Mouse (Mus musculus): Measurements from ENCODE around the gene Rcc1. TPM values are rescaled to one million over a fixed set of nuclear protein-coding genes. Genes with fewer than 3 reads are reported as not detected.

The Rcc1 gene
- total RNA-seq, 1 experiment from 2014 or later = 2.9 TPM

DNA sequence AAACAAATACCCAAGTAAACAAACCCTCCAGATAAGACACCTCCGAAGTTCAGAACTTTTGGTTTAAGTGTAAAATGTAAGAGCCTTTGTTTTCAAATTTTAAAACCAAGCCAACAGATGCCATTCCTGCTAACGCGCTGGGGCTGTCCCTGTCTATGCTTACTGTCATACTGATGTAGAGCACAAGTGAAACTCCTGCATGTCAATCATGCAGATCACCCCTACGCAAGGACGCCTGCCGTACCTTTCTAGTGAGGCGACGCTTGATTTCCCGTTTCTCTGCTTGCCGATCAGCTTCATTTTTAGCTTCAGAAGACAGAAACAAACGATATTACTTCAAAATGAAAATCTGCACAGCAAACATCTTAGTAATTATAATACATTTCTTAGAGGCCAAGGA lies 10.1 kb upstream of the Rcc1 start:
- ATAC-seq (replicated peaks; ENCODE audit: insufficient number of reproducible peaks, low FRiP score, low TSS enrichment, poor library complexity, severe bottlenecking) = no peak

- ATAC-seq (replicated peaks; ENCODE audit: insufficient number of reproducible peaks, low FRiP score, low TSS enrichment, poor library complexity, severe bottlenecking) = no peak
Measured at GRCm38 (mm10) chr4:132359510-132359909, 6.1 kb upstream of the Rcc1 start.

GRCm38 (mm10) chr4:132356170-132356569 lies 2.8 kb upstream of the Rcc1 start:
- ATAC-seq (replicated peaks; ENCODE audit: insufficient number of reproducible peaks, low FRiP score, low TSS enrichment, poor library complexity, severe bottlenecking) = no peak

GRCm38 (mm10) chr4:132355403-132355802 lies 2.0 kb upstream of the Rcc1 start:
- ATAC-seq (replicated peaks; ENCODE audit: insufficient number of reproducible peaks, low FRiP score, low TSS enrichment, poor library complexity, severe bottlenecking) = no peak

- no peak for ATAC-seq (replicated peaks; ENCODE audit: insufficient number of reproducible peaks, low FRiP score, low TSS enrichment, poor library complexity, severe bottlenecking)
Measured at GRCm38 (mm10) chr4:132354571-132354970, 1.2 kb upstream of the Rcc1 start.

DNA sequence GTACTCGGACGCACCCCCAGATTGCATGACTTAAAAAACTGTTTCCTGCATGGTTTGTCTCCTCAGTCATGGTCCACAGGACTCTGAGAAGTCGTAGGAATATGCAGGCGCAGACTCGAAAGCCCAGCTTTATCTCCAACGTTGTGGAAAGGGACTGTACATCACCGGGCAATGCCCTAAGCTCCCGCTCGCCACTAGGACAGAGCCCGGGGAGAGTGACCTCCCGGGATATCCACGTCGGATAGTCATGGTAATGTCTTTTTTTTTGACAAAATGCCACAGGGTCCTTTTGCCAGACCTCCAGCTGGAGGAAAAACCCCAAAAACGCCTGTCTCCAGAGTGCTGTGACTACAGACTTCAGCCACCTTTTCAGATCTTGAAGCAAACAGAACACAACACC lies 666 bp downstream of the Rcc1 start:
- no peak for ATAC-seq (replicated peaks; ENCODE audit: insufficient number of reproducible peaks, low FRiP score, low TSS enrichment, poor library complexity, severe bottlenecking)

- ATAC-seq (replicated peaks; ENCODE audit: insufficient number of reproducible peaks, low FRiP score, low TSS enrichment, poor library complexity, severe bottlenecking) = no peak
Measured at GRCm38 (mm10) chr4:132351401-132351800, 2.0 kb downstream of the Rcc1 start.

GRCm38 (mm10) chr4:132350854-132351253 lies 2.6 kb downstream of the Rcc1 start:
- no peak for ATAC-seq (replicated peaks; ENCODE audit: insufficient number of reproducible peaks, low FRiP score, low TSS enrichment, poor library complexity, severe bottlenecking)

- no peak for ATAC-seq (replicated peaks; ENCODE audit: insufficient number of reproducible peaks, low FRiP score, low TSS enrichment, poor library complexity, severe bottlenecking)
Measured at GRCm38 (mm10) chr4:132350123-132350740, 3.2 kb downstream of the Rcc1 start.

DNA sequence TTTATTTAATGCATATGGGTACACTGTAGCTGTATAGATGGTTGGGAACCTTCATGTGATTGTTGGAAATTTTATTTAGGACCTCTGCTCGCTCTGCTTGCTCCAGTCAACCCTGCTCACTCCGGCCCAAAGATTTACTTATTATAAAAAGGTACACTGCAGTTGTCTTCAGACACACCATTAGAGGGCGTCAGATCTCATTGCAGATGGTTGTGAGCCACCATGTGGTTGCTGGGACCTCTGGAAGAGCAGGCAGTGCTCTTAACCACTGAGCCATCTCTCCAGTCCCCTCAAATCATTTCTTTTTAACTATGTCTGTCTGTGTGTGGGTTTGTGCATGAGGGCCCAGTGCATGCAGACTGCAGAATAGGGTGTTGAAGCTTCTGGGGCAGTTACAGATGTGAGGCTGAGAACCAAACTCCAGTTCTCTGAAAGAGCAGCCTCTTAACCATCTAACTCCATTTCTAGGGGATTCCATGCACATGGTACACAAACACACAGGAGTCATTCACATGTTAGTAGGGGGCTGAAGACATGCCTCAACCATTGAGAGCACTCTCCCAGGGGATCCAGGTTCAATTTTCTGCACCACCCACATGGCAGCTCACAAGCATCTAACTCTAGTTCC lies 3.8 kb downstream of the Rcc1 start:
- no peak for ATAC-seq (replicated peaks; ENCODE audit: insufficient number of reproducible peaks, low FRiP score, low TSS enrichment, poor library complexity, severe bottlenecking)

DNA sequence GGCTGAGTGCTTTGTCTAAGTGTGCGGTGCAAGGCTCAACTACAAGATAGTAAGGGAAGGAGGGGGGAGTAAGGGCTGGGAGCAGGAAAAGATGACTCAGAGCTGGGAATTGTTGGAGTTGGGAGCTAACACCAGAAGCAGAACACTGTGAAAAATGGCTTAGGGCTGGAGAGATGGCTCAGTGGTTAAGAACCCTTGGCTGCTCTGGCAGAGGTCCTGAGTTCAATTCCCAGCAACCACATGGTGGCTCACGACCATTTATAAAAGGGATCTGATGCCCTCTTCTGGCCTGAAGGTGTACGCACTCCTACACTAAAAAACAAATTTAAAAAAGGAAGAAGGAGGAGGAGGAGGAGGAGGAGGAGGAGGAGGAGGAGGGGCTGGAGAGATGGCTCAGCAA lies 6.7 kb downstream of the Rcc1 start:
- ATAC-seq (replicated peaks; ENCODE audit: insufficient number of reproducible peaks, low FRiP score, low TSS enrichment, poor library complexity, severe bottlenecking) = no peak

DNA sequence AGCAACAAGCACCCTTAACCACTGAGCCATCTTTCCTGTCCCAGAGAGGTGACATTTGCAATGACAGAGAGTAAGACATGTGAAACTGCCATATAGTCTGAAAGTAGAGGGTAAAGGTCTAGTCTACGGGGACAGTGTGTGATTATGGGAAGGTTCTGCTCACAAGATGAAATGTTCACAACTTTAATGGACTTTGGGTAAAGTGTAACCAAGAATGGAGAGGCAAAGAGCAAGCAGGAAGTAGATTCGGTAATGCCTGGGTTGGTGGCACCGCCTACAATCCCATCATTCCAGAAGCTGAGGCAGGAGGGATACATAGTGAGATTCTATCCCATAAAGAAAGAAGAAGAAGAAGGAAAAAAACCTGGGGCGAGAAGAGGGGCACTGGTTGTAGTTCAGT lies 7.1 kb downstream of the Rcc1 start:
- no peak for ATAC-seq (replicated peaks; ENCODE audit: insufficient number of reproducible peaks, low FRiP score, low TSS enrichment, poor library complexity, severe bottlenecking)

- ATAC-seq (replicated peaks; ENCODE audit: insufficient number of reproducible peaks, low FRiP score, low TSS enrichment, poor library complexity, severe bottlenecking) = no peak
Measured at GRCm38 (mm10) chr4:132345843-132346212, 7.6 kb downstream of the Rcc1 start.

DNA sequence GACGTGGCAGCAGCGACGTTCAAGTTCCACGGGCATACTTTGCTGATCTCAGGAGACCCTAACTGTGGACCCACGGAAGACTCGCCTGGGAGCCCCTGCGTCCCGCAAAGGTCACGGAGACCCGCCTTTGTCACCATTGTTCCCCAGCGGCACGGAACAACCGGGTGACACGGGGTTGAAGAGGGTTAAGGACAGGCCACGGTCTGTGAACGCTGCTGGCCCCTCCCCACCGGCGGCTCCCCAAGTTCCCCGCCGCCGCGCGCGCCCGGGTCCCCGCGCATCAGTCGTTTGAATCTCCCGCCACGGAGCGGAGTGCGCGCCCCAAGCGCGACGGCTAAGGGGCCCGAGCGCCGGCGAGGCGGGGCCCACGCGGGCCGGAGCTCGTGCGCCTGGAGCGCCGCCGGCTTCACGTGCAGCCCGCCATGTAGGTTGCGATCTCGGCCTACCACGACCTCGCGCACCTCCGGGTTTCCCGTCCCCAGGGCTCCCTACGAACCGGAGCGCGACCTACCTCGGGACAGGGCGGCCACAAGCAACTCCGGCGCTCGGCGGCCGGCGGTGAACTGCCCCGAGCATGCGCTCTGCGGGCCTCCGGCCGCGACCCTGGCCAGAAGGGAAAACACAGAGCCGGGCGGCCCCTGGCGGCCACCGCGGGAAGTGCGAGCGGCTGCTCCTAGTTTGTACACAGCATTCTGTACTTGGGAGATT lies 8.1 kb downstream of the Rcc1 start:
- ATAC-seq (replicated peaks; ENCODE audit: insufficient number of reproducible peaks, low FRiP score, low TSS enrichment, poor library complexity, severe bottlenecking) = peak; percentile 70

GRCm38 (mm10) chr4:132344403-132345134 lies 8.8 kb downstream of the Rcc1 start:
- ATAC-seq (replicated peaks; ENCODE audit: insufficient number of reproducible peaks, low FRiP score, low TSS enrichment, poor library complexity, severe bottlenecking) = 0 out of 2 replicates have a peak, but pooled peaks have one; percentile 12

- ATAC-seq (replicated peaks; ENCODE audit: insufficient number of reproducible peaks, low FRiP score, low TSS enrichment, poor library complexity, severe bottlenecking) = no peak
Measured at GRCm38 (mm10) chr4:132341451-132341850, 12.0 kb downstream of the Rcc1 start.

GRCm38 (mm10) chr4:132338943-132339342 lies 14.5 kb downstream of the Rcc1 start:
- no peak for ATAC-seq (replicated peaks; ENCODE audit: insufficient number of reproducible peaks, low FRiP score, low TSS enrichment, poor library complexity, severe bottlenecking)

DNA sequence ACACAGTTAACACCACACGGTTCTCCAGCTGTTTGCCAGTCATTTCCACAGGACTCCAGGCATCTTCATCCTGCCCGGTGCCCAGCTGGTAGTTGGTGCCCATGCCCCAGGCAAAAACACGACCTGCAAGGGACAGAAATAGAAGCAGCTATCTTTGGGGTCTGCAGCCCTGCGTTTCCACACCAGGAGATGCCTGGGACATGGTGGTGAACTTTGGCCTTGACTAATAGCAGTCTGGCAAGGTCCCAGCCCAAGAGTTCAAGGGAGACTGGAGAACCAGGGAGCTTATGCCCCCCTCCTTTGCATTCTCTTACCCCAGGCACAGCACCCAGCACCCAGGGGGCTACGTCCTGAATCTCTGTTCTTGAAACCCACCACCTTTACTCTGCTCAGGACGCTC lies 20.5 kb downstream of the Rcc1 start:
- ATAC-seq (replicated peaks; ENCODE audit: insufficient number of reproducible peaks, low FRiP score, low TSS enrichment, poor library complexity, severe bottlenecking) = no peak

- ATAC-seq (replicated peaks; ENCODE audit: insufficient number of reproducible peaks, low FRiP score, low TSS enrichment, poor library complexity, severe bottlenecking) = no peak
Measured at GRCm38 (mm10) chr4:132331960-132332359, 21.4 kb downstream of the Rcc1 start.

Data from monocyte, adult 5-6 weeks (primary cell).